9 mouse cellular contexts compared by ENCODE assay signal in genomic region chr10:127744661-127745060, GRCm38 (mm10). TPM values are rescaled to one million over a fixed set of nuclear protein-coding genes. Genes with fewer than 3 reads are reported as not detected.
DNase-seq lines count a peak whose midpoint lies in the region; ATAC-seq and TF ChIP-seq lines count a peak whose summit lies in the region.
"Had no signal": no experiment of that assay in that cellular context is flagged by ENCODE, and none has a peak within 500 bp of the region (broad histone marks: within the 10 kb centered on the region; RNA-seq: fewer than 3 reads in every experiment).

No protein-coding gene starts in this region.

- H3K9me3 ChIP-seq in heart, embryonic 11.5 days (replicated peaks; ENCODE audit: control insufficient read depth, low read length), result no peaks in the 10 kb centered on the region
- no peaks in the 10 kb centered on the region for H3K9me3 ChIP-seq in ES-Bruce4 (replicated peaks; ENCODE audit: control insufficient read depth, insufficient read depth, low read length, poor library complexity, severe bottlenecking)

- no peak overlapping the region for H3K4me3 ChIP-seq in heart, embryonic 11.5 days (ENCODE audit: low read depth, low read length)
- H3K4me3 ChIP-seq in ES-Bruce4 (ENCODE audit: low read depth, low read length), result no peak overlapping the region
- H3K4me3 ChIP-seq in lung, adult 2 months (replicated peaks; ENCODE audit: extremely low read depth, low read depth, low read length), result no peak overlapping the region
- H3K4me3 ChIP-seq: erythroblast, embryonic 14.5 days had no signal

- intact Hi-C loops in heart, postnatal 14 days (cut with DNase I), result no loop called here

- peak; percentile 65 to 66 for DNase-seq in heart, postnatal 14 days
- peak; percentile 62 for DNase-seq in 3T3-L1 (ENCODE audit: low read depth, low spot score)
- peak; percentile 63 for DNase-seq in embryo, embryonic 11 days
- peak; percentile 59 for DNase-seq in lung, adult 2 months
- DNase-seq in thymus, postnatal 25 days, result peak; percentile 43
- no peak for DNase-seq in urinary bladder, adult 2 months (ENCODE audit: low spot score)

- H3K9ac ChIP-seq in heart, embryonic 11.5 days (ENCODE audit: low read depth, low read length), result no peak overlapping the region
- no peak overlapping the region for H3K9ac ChIP-seq in ES-Bruce4 (ENCODE audit: low read depth, poor library complexity, severe bottlenecking)

- ATAC-seq in heart, embryonic 11.5 days (replicated peaks; ENCODE audit: insufficient number of reproducible peaks, low FRiP score, low TSS enrichment), result no peak

- peaks cover 15% of the 10 kb centered on the region for H3K4me1 ChIP-seq in heart, embryonic 11.5 days (ENCODE audit: control insufficient read depth, insufficient read depth, low read length)
- H3K4me1 ChIP-seq in ES-Bruce4 (ENCODE audit: control insufficient read depth, insufficient read depth, low read length), result peaks cover 4% of the 10 kb centered on the region
- H3K4me1 ChIP-seq in lung, adult 2 months (ENCODE audit: control insufficient read depth, insufficient read depth, low read length), result 0 out of 2 replicates have a peak, but pooled peaks cover 2% of the 10 kb centered on the region

- no peak overlapping the region for H3K4me2 ChIP-seq in heart, embryonic 11.5 days

- 66% methylated on average over 5 of the region's 5 CpGs for WGBS in heart, embryonic 11.5 days (ENCODE audit: insufficient replicate concordance)
- WGBS in lung, adult 2 months, result 68% methylated on average over 5 of the region's 5 CpGs

- TF ChIP-seq EP300 in ES-Bruce4 (IDR thresholded peaks at IDR 0.05; ENCODE audit: insufficient read depth, low read depth, low read length), result no peak

- H3K27me3 ChIP-seq in heart, embryonic 11.5 days (ENCODE audit: control insufficient read depth, insufficient read depth, low read length), result no peaks in the 10 kb centered on the region
- no peaks in the 10 kb centered on the region for H3K27me3 ChIP-seq in ES-Bruce4 (ENCODE audit: control insufficient read depth, insufficient read depth, low read length, poor library complexity, severe bottlenecking)

- H3K36me3 ChIP-seq in heart, embryonic 11.5 days (ENCODE audit: control insufficient read depth, insufficient read depth, low read length), result peaks cover 24% of the 10 kb centered on the region
- H3K36me3 ChIP-seq in ES-Bruce4 (ENCODE audit: control insufficient read depth, insufficient read depth, low read length, poor library complexity, severe bottlenecking), result peaks cover 22% of the 10 kb centered on the region

- TF ChIP-seq POLR2A in ES-Bruce4 (IDR thresholded peaks at IDR 0.05; ENCODE audit: insufficient read depth, low read length), result no peak
- TF ChIP-seq POLR2A in lung, adult 2 months (IDR thresholded peaks at IDR 0.05; ENCODE audit: borderline replicate concordance, extremely low read depth, low read depth, low read length), result no peak

- no peak overlapping the region for H3K27ac ChIP-seq in heart, embryonic 11.5 days (ENCODE audit: low read depth, low read length)
- H3K27ac ChIP-seq in ES-Bruce4 (ENCODE audit: insufficient read depth, low read length), result no peak overlapping the region

- TF ChIP-seq CTCF in ES-Bruce4 (IDR thresholded peaks at IDR 0.05; ENCODE audit: low read depth, low read length), result peak; percentile 53
- peak; percentile 65 for TF ChIP-seq CTCF in lung, adult 2 months (IDR thresholded peaks at IDR 0.05; ENCODE audit: insufficient read depth, low read length)

RNA-seq across cellular contexts. Expression of gene Zbtb39, which starts 5.3 kb away (rescaled TPM):
- total RNA-seq in heart, postnatal 14 days (2021), result 1 to 10 TPM; 7.5 to 8.3 TPM
- 3.1 and 4.2 TPM in 2 replicates for polyA plus RNA-seq in heart, embryonic 11.5 days (2014; fragmentation: Nextera tagmentation; extraction: Ambion mirVana)
- 14.6 and 15.6 TPM in 2 replicates for polyA plus RNA-seq in ES-Bruce4 (2011; ENCODE audit: insufficient read depth, insufficient read length, low read depth, missing spikeins)
- 8.7 and 10.5 TPM in 2 replicates for polyA plus RNA-seq in lung, adult 2 months (2012; rRNA removed)
- 6.1 and 7.6 TPM in 2 replicates for polyA plus RNA-seq in urinary bladder, adult 2 months (2012; rRNA removed)

RNA-seq across cellular contexts. Expression of gene Gpr182, which starts 6.9 kb away (rescaled TPM):
- total RNA-seq in heart, postnatal 14 days (2021), result 1 to 10 TPM; 3.4 to 4.6 TPM
- 9.1 and 9.2 TPM in 2 replicates for polyA plus RNA-seq in heart, embryonic 11.5 days (2014; fragmentation: Nextera tagmentation; extraction: Ambion mirVana)
- polyA plus RNA-seq in ES-Bruce4 (2011; ENCODE audit: insufficient read depth, insufficient read length, low read depth, missing spikeins), result not detected in 2 replicates
- polyA plus RNA-seq in lung, adult 2 months (2012; rRNA removed), result 31.1 and 51.3 TPM in 2 replicates
- polyA plus RNA-seq in urinary bladder, adult 2 months (2012; rRNA removed), result 1.2 and 1.8 TPM in 2 replicates

RNA-seq across cellular contexts. Expression of gene Rdh1, which starts 14.9 kb away (rescaled TPM):
- total RNA-seq in heart, postnatal 14 days (2021), result under 1 TPM in 1 of 2 experiments, not detected in 1; 0.05 TPM
- polyA plus RNA-seq in heart, embryonic 11.5 days (2014; fragmentation: Nextera tagmentation; extraction: Ambion mirVana), result 0.10 TPM in 1 of 2 replicates, not detected in the other
- polyA plus RNA-seq in ES-Bruce4 (2011; ENCODE audit: insufficient read depth, insufficient read length, low read depth, missing spikeins), result 0.40 and 0.67 TPM in 2 replicates
- 0.05 and 0.11 TPM in 2 replicates for polyA plus RNA-seq in lung, adult 2 months (2012; rRNA removed)
- polyA plus RNA-seq in urinary bladder, adult 2 months (2012; rRNA removed), result 0.03 and 0.09 TPM in 2 replicates
- polyA plus RNA-seq: erythroblast, embryonic 14.5 days had no signal

RNA-seq across cellular contexts. Expression of gene Rdh16f1, which starts 14.9 kb away (rescaled TPM):
- total RNA-seq in heart, postnatal 14 days (2021), result under 1 TPM; 0.15 to 0.22 TPM
- polyA plus RNA-seq in heart, embryonic 11.5 days (2014; fragmentation: Nextera tagmentation; extraction: Ambion mirVana), result 0.10 TPM in 1 of 2 replicates, not detected in the other
- polyA plus RNA-seq in ES-Bruce4 (2011; ENCODE audit: insufficient read depth, insufficient read length, low read depth, missing spikeins), result not detected in 2 replicates
- 0.07 and 0.14 TPM in 2 replicates for polyA plus RNA-seq in lung, adult 2 months (2012; rRNA removed)
- polyA plus RNA-seq in urinary bladder, adult 2 months (2012; rRNA removed), result 0.11 TPM in 1 of 2 replicates, not detected in the other
- polyA plus RNA-seq: erythroblast, embryonic 14.5 days had no signal

RNA-seq across cellular contexts. Expression of gene Tac2, which starts 20.4 kb away (rescaled TPM):
- total RNA-seq in heart, postnatal 14 days (2021), result not detected
- 3.7 and 6.4 TPM in 2 replicates for polyA plus RNA-seq in heart, embryonic 11.5 days (2014; fragmentation: Nextera tagmentation; extraction: Ambion mirVana)
- polyA plus RNA-seq in ES-Bruce4 (2011; ENCODE audit: insufficient read depth, insufficient read length, low read depth, missing spikeins), result not detected in 2 replicates
- polyA plus RNA-seq in lung, adult 2 months (2012; rRNA removed), result not detected in 2 replicates
- polyA plus RNA-seq in urinary bladder, adult 2 months (2012; rRNA removed), result not detected in 2 replicates
